Mouse (Mus musculus): ENCODE measurements around the gene Gm38394.

GRCm38 (mm10) chr1:133663427-133663826 is 2.3 kb upstream of the Gm38394 start:
- TF ChIP-seq POLR2A (IDR thresholded peaks at IDR 0.05; ENCODE audit: low read depth, low read length) (no peak), CTCF (IDR thresholded peaks at IDR 0.05; ENCODE audit: extremely low read depth, insufficient read depth, insufficient read length, insufficient replicate concordance) (no peak)
